Mouse (Mus musculus) G1E-ER4 (cell line): ENCODE data around the gene Lhfpl2. TPM values are rescaled to one million over a fixed set of nuclear protein-coding genes. Genes with fewer than 3 reads are reported as not detected.

ENCODE experiments used
- GATA1 ChIP-seq: IDR thresholded peaks from one replicate; pipeline ENCODE4 v1.8.0; 2012; ENCODE audit warnings: low read length, inconsistent platforms
- polyA plus RNA-seq: library from polyadenylated mRNA; stranded (reverse); fragments of >175 nt; gene quantifications from 2 replicates; pipeline ENCODE4 v1.2.3, GENCODE M21; 2012

The Lhfpl2 gene
- not detected in 2 replicates for polyA plus RNA-seq

DNA sequence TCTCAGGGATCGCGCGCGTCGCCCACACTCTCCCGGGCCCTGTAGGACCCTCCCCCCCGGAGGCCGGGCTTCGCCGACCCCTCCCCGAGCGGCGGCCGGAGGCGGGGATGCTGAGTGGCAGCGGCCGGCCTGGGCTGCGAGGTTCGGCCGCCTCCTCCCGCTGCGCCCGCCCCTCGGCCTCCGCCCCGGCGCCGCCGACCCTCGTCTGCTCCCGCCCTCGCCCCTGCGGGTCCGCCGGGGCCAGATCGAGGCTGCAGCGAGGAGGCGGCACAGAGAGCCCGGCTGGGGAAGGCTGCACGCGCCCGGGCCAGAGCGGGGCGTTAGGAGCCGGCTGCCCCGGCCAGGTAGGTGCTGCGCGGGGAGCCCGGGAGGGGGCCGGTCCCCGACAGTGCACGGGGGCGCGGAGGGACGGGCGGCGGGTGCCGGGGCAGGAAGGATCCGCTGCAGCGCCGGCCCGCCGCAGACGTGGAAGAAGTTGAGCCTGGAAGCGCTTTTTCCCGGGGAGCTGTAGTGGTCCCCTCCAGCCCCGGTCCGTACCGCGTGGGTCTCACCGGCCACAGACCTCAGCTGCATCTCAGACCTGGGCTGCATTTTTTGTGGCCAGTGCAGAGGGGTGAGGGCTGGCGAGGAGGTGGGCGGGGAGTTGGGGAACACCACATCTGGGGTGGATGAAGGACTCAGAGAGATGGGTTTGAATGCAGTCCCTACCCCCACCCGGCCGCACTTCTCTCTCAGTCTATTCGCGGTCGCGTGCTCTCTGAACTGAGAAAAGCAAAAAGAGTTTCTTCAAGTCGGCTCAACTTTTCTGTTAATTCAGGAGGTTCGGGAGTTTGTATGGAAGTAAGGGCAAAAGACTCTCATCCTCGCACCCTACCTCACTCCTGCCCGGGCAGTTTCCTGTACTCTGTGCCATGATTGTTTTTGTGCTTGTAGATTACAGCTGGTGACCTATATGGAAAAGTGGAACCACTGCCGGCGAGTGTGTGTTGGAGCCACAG is at the start of gene Lhfpl2:
Lhfpl2 (plus strand) TSS at position 234 of the 998 bp plus-strand sequence.
- no peak for TF ChIP-seq GATA1

DNA sequence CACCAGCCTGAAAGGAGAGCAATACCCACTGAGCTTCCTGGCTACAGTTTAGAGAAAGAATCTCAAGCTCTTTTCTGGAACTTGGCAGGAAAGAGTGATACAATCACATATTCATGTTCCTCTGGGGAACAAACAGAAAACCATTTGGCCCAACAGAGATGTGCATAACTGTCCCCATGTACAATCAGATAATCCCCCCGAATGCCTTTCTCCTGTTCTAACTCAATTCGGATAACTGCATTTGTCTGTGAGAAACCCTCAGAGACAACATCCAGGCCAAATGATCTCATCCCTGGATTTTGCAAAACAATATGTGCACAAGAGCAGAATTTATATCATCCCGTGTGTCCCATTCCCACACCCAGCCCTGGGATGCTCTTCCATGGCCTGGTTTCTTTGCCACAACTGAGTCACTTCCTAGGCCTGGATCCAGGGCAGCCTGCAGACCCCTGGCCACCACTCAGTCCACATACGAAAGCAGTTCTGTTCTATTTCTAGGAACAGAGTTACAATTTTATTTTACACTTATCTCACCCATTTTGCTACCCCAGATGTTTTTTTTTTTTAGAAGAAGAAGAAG is 45.5 kb upstream of the Lhfpl2 start:
- TF ChIP-seq GATA1, result no peak

DNA sequence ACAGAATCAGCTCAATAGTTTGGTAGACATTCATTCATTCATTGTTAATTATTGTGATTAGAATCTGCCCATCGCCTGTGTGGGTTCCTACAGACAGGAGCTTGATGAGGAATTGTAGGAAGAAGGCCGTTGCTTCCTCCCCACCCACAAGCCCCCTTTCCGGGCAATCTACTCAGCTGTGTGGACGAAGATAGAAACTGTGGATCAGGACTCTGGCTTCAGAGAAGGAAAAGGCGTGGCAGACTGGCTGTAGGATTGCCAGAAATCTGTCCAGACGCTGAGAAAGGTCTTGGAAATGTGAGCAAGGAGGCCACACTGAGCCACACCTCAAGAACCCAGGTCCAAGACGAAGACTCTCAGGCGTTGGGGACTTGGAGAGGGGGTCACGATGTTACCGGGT is 43.6 kb upstream of the Lhfpl2 start:
- TF ChIP-seq GATA1, result no peak

DNA sequence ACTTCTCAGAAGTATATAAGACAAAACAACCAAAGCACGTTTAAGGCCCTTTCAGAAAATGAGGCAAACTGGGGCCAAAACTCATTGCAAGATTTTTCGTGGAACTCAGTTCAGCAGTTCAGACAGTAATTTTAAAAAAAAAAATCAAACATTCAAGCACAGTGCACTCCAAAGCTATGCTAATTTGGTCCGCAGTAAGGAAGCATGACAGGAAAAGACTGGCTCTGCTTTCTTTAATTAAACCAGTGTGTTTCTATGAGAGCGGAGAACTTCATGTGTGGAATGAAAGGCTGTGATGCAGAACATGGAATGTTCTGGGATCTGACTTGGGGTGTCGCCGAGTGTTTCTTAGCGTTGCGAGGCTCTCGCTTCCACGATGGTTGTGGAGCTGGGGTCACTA is 28.4 kb upstream of the Lhfpl2 start:
- no peak for TF ChIP-seq GATA1

DNA sequence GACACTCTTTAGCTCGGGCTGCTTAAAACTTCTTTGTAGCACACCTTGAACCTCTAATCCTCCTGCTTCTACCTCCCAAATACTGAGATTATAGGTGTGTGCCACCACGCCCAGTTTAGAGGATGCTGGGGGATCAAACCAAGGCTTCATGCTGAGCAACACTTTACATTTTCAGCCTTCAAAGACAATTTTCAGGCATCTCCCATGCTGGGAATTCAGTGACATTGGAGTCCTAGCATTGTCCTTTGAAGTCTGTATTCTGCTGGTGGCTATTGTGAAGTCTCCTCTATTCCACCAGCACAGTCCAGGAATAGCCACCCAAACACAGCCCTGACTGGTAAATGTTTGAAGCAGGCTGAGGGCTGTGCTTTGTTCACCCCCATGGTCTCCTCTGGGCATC is 27.0 kb upstream of the Lhfpl2 start:
- no peak for TF ChIP-seq GATA1

DNA sequence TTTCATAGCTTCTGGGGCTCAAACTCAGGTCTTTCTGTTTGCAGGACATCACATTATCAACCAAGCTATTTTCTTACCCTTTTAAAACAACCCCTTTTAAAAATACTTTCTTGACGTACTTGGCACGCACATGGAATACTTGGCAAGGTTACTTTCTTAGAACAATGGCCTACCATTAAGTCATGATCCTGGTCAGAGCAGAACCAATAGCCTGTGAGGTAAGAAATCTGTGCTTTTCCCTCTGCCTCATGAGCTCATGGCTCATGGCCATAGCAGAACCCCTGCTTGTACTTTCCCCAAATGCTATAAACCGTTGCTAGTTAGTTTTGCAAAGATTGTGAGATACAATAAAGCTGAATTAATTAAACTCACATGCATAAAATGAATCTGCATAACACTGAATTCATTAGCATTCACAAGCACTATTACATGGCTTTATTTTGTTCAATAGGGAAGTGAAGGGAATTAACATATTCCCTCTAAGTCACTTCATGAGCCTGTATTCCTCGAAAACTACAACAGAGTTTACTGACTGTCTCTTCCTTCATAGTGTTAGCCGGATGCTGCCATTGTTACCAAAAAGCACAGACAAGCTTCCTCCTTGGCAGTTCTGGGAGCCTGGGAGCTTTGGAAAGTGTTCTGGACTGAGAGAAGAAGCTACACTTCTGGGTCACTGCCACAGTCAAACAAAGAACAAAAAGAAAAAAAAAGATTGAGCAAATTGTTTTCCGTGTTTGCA is 20.1 kb upstream of the Lhfpl2 start:
- no peak for TF ChIP-seq GATA1

DNA sequence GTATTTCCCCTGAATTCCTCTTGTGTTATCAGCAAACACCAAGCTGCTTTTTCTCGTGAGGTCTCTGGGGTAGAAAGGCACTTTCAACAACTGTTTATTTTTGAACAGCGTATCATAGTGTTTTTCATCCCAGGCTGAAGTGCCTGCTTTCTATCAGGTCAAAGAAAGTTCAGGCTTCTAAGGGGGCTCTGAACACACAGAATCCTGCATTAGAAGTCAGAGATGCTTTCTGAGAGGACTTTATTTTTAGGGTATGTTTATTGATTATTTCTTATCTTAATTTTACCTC is 19.6 kb upstream of the Lhfpl2 start:
- no peak for TF ChIP-seq GATA1

DNA sequence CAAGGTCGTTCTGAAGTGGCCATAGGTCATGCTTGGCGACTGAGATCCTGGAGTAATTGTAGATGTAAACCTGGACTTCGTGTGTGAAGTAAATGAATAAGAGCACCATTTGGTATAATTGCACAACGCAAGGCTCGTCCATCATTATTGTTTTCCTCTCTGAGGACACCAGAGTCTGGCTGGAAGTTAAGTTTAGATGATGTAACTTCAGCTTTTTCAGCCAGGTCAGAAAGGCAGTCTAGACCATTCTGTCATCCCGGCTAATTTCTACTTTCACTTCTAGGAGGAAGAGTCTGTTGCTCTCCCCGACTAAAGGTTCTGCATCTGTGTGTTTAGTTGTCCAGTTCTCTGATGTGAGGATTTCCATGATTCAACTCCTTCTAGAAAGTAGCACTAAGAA is 7.6 kb upstream of the Lhfpl2 start:
- no peak for TF ChIP-seq GATA1

DNA sequence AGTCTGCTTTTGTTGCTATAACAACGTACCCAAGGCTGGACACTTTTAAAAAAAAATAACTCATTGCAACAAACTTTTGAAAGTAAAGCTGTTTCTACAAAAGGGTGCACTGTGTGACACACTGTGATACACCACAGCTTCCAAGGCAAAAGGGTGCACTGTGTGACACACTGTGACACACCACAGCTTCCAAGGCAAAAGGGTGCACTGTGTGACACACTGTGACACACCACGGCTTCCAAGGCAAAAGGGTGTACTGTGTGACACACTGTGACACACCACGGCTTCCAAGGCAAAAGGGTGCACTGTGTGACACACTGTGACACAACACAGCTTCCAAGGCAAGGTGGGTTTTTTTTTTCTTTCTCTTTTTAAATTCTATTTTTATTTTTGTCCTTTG is 6.8 kb upstream of the Lhfpl2 start:
- TF ChIP-seq GATA1, result no peak

DNA sequence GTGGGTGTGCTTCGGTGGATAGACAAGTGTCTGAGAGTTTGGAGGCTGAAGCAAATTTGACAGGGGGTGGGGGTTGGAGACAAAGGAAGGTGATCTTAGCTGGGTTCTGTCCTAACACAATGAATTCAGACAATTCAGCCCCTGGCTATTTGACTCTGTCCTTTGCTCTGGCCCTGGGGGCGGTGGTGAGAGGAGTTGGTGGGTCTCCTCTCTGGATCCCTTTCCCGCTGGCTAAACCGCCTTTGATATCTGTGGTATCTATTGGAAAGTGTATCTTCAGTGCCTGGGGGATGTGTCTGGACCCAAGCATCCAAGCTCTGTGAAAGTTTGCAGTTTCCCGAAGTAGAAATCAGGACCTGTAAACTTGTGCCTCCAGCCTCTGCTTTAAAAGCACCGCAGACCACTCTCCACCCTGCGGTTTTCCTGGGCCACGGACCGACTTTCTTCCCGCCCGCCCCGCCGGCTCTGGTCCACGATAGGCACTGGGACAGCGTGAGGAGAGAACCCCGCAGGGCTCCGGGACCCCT is 497 bp upstream of the Lhfpl2 start:
- no peak for TF ChIP-seq GATA1

DNA sequence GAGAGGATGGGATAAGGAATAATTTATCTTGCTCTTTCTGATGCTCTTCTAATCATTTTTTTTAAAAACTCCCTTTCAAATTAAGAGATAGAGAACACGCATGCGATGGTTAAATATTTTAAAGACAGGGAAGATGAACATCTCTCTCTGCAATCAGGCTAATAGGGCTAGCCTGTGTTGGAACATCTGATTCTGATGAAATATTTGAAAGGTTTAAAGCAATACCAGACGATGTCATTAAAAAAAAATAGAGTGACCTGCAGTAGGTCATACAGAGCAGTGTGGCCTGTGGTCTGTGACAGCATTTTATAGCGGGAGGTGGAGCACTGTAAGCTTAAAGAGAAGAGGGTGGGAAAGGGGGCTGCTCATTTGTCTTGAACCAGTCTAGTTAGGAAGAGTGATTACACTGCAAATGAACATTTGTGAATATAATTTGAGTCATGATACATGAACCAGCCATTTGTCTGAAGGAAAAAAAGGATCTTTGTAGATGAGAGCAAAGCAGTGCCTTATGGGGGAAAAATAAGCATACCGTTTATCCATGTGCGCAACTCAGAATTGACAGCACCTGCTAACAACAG is 1.1 kb downstream of the Lhfpl2 start:
- TF ChIP-seq GATA1, result no peak

DNA sequence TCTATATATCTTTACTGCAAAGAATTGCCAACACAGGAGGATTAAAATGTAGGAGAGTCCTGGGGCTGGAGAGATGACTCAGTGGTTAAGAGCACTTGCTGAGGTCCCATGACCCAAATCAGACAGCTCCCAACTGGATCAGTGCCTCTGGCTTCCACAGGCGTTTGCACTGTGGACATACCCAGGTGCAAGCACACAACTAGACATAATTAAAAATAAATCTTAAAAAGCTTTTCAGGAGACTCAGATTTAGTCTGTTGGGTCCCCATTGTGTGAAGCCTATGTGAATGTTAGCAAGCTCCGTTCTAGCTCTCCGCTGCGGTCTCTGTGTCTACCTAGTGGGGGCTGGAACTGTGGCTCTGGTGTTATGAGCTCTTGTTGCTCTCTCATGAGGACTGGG is 1.8 kb downstream of the Lhfpl2 start:
- TF ChIP-seq GATA1, result no peak

DNA sequence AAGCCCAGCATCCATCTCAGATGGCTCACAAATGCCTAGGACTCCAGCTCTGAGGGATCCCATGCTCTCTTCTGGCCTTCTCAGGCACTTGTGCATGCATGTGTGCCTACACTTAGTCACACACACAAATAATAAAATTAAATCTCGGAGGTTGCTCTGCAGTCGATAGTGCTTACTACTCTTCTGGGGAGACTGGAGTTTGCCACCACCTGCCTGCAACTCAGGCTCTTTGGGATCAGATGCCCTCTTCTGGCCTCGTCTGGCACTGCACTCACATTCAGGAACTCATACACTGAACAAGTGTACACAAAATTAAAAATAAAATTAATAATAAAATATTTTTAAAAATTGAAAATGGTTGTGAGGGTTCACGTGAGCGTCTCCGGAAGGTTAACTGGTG is 2.2 kb downstream of the Lhfpl2 start:
- no peak for TF ChIP-seq GATA1

DNA sequence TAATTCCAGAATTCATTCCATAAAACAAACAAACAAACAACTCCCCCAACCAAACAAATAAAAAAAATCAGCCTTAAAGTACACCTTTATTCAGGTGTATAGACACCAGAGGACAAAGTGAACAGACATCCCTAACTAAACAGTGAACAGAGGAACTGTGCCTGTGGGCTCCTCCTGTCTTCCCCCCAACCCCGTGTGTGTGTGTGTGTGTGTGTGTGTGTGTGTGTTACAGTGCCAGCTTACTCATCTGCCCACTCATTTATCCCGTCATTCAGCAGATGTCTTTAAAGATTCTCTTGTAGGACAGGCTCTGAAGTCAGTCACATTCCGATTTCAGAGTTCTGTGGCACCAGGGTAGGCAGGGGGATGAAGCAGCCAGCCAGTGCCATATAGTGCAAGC is 2.9 kb downstream of the Lhfpl2 start:
- no peak for TF ChIP-seq GATA1

DNA sequence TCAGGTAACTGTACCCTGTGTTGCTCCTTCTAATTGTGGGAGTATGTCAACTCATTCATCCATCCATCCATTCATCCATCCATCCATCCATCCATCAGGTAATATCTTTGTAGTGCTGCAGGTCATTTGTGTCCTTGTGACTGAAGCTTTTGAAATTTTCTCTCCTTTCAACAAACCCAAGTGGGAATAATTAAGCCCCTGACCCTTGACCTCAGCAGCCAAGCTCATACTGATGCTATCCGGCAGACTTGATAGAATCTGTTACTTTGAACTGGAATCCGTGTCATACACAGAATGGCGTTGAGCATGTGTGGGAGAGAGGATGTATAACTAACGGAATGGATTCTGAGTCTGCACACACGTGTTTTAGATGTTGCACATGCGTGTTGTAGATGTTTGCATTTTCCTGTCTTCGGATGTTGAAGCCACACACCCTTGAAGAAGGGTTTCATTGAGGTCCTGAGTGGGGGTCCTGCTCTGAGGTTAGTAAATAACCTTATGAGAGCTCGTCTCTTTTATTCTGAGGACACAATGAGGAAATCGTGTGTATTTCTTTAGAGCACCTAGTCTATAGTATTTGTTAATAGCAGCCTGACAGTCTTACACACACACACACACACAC is 3.8 kb downstream of the Lhfpl2 start:
- no peak for TF ChIP-seq GATA1

DNA sequence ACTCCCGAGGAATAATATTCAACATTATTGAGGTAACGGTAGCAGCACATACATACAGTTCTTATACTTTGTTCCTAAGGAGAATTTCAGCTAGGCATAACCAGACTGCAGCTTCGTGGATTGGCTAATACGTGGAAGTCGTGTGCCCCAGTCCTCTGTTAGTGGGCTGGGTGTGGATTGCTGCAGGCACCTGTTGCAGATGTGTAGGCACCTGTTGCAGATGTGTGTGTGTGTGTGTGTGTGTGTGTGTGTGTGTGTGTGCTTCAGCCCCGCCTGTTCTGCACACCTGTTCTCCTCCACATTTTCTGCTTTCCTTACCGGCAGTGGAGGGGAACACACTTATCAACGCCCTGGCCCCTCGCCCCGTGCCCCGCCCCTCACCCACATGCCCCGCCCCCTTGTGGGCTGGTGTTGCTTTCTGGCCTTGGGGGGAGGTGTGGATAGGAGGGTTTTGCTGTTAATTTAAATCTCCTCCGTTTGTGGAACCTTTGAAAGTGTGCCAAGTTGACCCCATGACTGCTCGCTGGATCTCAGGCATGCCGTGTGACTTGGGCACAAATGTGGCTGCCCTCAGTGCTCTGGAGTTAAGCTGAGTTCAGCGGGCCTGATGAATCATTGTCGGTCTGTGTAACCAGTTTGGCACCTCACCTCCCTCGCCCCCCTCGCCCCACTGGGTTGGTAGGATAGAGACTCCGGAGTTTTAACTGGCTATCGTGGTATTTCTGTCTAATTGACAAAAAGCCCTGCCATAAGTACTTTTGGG is 4.9 kb downstream of the Lhfpl2 start:
- no peak for TF ChIP-seq GATA1
